Mouse (Mus musculus): ENCODE data around the gene Trim46.

Trim46 gene

GRCm38 (mm10) chr3:89270891-89271290 lies 24.8 kb upstream of the Trim46 start:
- DNase-seq (ENCODE audit: low read depth), result no peak

- DNase-seq (ENCODE audit: low read depth), result peak; percentile 41
Measured at GRCm38 (mm10) chr3:89270051-89270755, 24.1 kb upstream of the Trim46 start, which contains the start of gene Slc50a1. TSS of gene Slc50a1 (minus strand) at chr3:89270570.

GRCm38 (mm10) chr3:89268916-89269315 lies 22.8 kb upstream of the Trim46 start:
- DNase-seq (ENCODE audit: low read depth), result no peak

- peak; percentile 76 for DNase-seq (ENCODE audit: low read depth)
Measured at GRCm38 (mm10) chr3:89266439-89266893, 20.4 kb upstream of the Trim46 start.

- no peak for DNase-seq (ENCODE audit: low read depth)
Measured at GRCm38 (mm10) chr3:89262417-89262816, 16.3 kb upstream of the Trim46 start.

GRCm38 (mm10) chr3:89260211-89260610 lies 14.1 kb upstream of the Trim46 start:
- DNase-seq (ENCODE audit: low read depth), result no peak

- no peak for DNase-seq (ENCODE audit: low read depth)
Measured at GRCm38 (mm10) chr3:89259076-89259475, 13.0 kb upstream of the Trim46 start, which contains the start of gene Dpm3. TSS of gene Dpm3 (plus strand) at chr3:89259358.

GRCm38 (mm10) chr3:89256177-89256576 lies 10.1 kb upstream of the Trim46 start:
- DNase-seq (ENCODE audit: low read depth), result no peak

- DNase-seq (ENCODE audit: low read depth), result peak; percentile 40
Measured at GRCm38 (mm10) chr3:89254994-89255393, 8.9 kb upstream of the Trim46 start.

GRCm38 (mm10) chr3:89251365-89251895 lies 5.3 kb upstream of the Trim46 start:
- no peak for DNase-seq (ENCODE audit: low read depth)

- DNase-seq (ENCODE audit: low read depth), result no peak
Measured at GRCm38 (mm10) chr3:89250435-89251040, 4.4 kb upstream of the Trim46 start.

GRCm38 (mm10) chr3:89247466-89247865 lies 1.4 kb upstream of the Trim46 start:
- DNase-seq (ENCODE audit: low read depth), result no peak

- no peak for DNase-seq (ENCODE audit: low read depth)
Measured at GRCm38 (mm10) chr3:89245688-89246171, 379 bp downstream of the Trim46 start, which contains the start of gene Krtcap2. TSS of gene Krtcap2 (plus strand) at chr3:89245966.

- no peak for DNase-seq (ENCODE audit: low read depth)
Measured at GRCm38 (mm10) chr3:89244982-89245687, 974 bp downstream of the Trim46 start.

GRCm38 (mm10) chr3:89244158-89244981 lies 1.7 kb downstream of the Trim46 start:
- DNase-seq (ENCODE audit: low read depth), result no peak

- DNase-seq (ENCODE audit: low read depth), result no peak
Measured at GRCm38 (mm10) chr3:89243609-89244008, 2.5 kb downstream of the Trim46 start.

- DNase-seq (ENCODE audit: low read depth), result no peak
Measured at GRCm38 (mm10) chr3:89242331-89242895, 3.7 kb downstream of the Trim46 start.

GRCm38 (mm10) chr3:89238494-89238893 lies 7.6 kb downstream of the Trim46 start:
- DNase-seq (ENCODE audit: low read depth), result no peak

GRCm38 (mm10) chr3:89237682-89238081 lies 8.4 kb downstream of the Trim46 start:
- DNase-seq (ENCODE audit: low read depth), result no peak

GRCm38 (mm10) chr3:89236516-89236915 lies 9.6 kb downstream of the Trim46 start:
- DNase-seq (ENCODE audit: low read depth), result no peak

- DNase-seq (ENCODE audit: low read depth), result no peak
Measured at GRCm38 (mm10) chr3:89233562-89234110, 12.5 kb downstream of the Trim46 start.
